Mouse (Mus musculus): ENCODE data around the gene Pih1d1. TPM values are rescaled to one million over a fixed set of nuclear protein-coding genes. Genes with fewer than 3 reads are reported as not detected.

Pih1d1 gene
- total RNA-seq (2012; rRNA removed), result 119 and 141 TPM in 2 replicates
- 100 to 1,000 TPM in 1 of 2 experiments, not detected in 1; 148 TPM for polyA plus RNA-seq (2012; ENCODE audit: insufficient read depth in 1 of 2, insufficient read length in 2 of 2, low read depth in 1 of 2, low replicate concordance in 2 of 2, missing spikeins in 1 of 2)

- Histone ChIP-seq H3K9me3 (replicated peaks; ENCODE audit: insufficient read depth, low read length) (no peaks in the 10 kb centered on the region), H3K27ac (ENCODE audit: control insufficient read depth, low read depth, low read length) (peak within 1 kb of the TSS; percentile 97), H3K4me3 (ENCODE audit: control insufficient read depth in 1 of 2, insufficient read depth in 1 of 2, low read depth in 2 of 2, low read length in 2 of 2) (peak within 1 kb of the TSS; percentile 84 to 85), H3K27me3 (ENCODE audit: control insufficient read depth in 1 of 2, insufficient read depth in 2 of 2, low read length in 2 of 2) (no peaks in the 10 kb centered on the region), H3K9ac (ENCODE audit: control insufficient read depth, low read depth, low read length, poor library complexity, severe bottlenecking) (peak within 1 kb of the TSS; percentile 99), H3K4me1 (ENCODE audit: control insufficient read depth in 1 of 2, insufficient read depth in 2 of 2, low read length in 2 of 2) (peaks cover 4 to 12% of the 10 kb centered on the region in 2 experiments; a peak in 3 of 4 replicates), H3K36me3 (ENCODE audit: control insufficient read depth in 1 of 2, insufficient read depth in 2 of 2, low read length in 2 of 2) (peaks cover 0 to 7% of the 10 kb centered on the region in 2 experiments; a peak in 2 of 4 replicates), H3K79me2 (ENCODE audit: control insufficient read depth, insufficient read depth, low read length, poor library complexity) (peaks cover 7% of the 10 kb centered on the region; the same call in 1 of the 2 replicates)
- peak; percentile 96 for DNase-seq (ENCODE audit: low read depth, low spot score)
- TF ChIP-seq MAZ (IDR thresholded peaks at IDR 0.05; ENCODE audit: low read depth, low read length) (peak; percentile 77; the same call in 1 of the 2 replicates), BHLHE40 (IDR thresholded peaks at IDR 0.05; ENCODE audit: borderline replicate concordance, low read depth, low read length) (no peak), GABPA (IDR thresholded peaks at IDR 0.05; ENCODE audit: low read depth, low read length) (no peak), ZMIZ1 (IDR thresholded peaks at IDR 0.05; ENCODE audit: low read depth, low read length) (peak; percentile 96), MAFK (IDR thresholded peaks at IDR 0.05; ENCODE audit: borderline replicate concordance, low read depth, low read length) (no peak), KAT2A (conservative IDR thresholded peaks at IDR 0.05; ENCODE audit: low read depth, low read length) (peak; percentile 65), ETS1 (IDR thresholded peaks at IDR 0.05; ENCODE audit: low read depth, low read length) (peak; percentile 44; the same call in 1 of the 2 replicates), ELF1 (IDR thresholded peaks at IDR 0.05; ENCODE audit: low read depth, low read length) (peak; percentile 81), ZC3H11A (IDR thresholded peaks at IDR 0.05; ENCODE audit: low read depth, low read length) (no peak), UBTF (IDR thresholded peaks at IDR 0.05; ENCODE audit: borderline replicate concordance, insufficient read depth, low read depth, low read length) (0 out of 2 replicates have a peak, but pooled peaks have one; percentile 17), RAD21 (IDR thresholded peaks at IDR 0.05; ENCODE audit: low read depth, low read length) (no peak), MAX (IDR thresholded peaks at IDR 0.05; ENCODE audit: low read length) (peak; percentile 89), E2F4 (IDR thresholded peaks at IDR 0.05; ENCODE audit: borderline replicate concordance, low read depth, low read length) (peak; percentile 76; the same call in 1 of the 2 replicates), USF1 (IDR thresholded peaks at IDR 0.05; ENCODE audit: low read depth, low read length) (peak; percentile 88), ZNF384 (IDR thresholded peaks at IDR 0.05; ENCODE audit: low read depth, low read length) (no peak), MYB (IDR thresholded peaks at IDR 0.05; ENCODE audit: low read depth, low read length) (peak; percentile 42; the same call in 1 of the 2 replicates), HCFC1 (IDR thresholded peaks at IDR 0.05; ENCODE audit: low read depth, low read length) (peak; percentile 81), MEF2A (IDR thresholded peaks at IDR 0.05; ENCODE audit: extremely low read depth, insufficient replicate concordance, low read depth, low read length, poor library complexity, severe bottlenecking) (no peak), TAL1 (IDR thresholded peaks at IDR 0.05; ENCODE audit: low read length) (no peak), POLR2A (IDR thresholded peaks at IDR 0.05; ENCODE audit: control insufficient read depth in 1 of 2, insufficient read depth in 1 of 2, low read depth in 1 of 2, low read length in 2 of 2, poor library complexity in 1 of 2) (peak; percentile 72 to 89), NRF1 (IDR thresholded peaks at IDR 0.05; ENCODE audit: insufficient read depth, low read depth, low read length, poor library complexity, severe bottlenecking) (peak; percentile 97), SMC3 (IDR thresholded peaks at IDR 0.05; ENCODE audit: low read depth, low read length) (no peak), CHD1 (IDR thresholded peaks at IDR 0.05; ENCODE audit: low read depth, low read length) (0 out of 2 replicates have a peak, but pooled peaks have one; percentile 56), POLR2AphosphoS5 (IDR thresholded peaks at IDR 0.05; ENCODE audit: borderline replicate concordance, low read depth, low read length) (no peak), GATA1 (IDR thresholded peaks at IDR 0.05; ENCODE audit: low read depth, low read length) (no peak), MYC (IDR thresholded peaks at IDR 0.05; ENCODE audit: low read depth, low read length) (peak; percentile 76), EP300 (IDR thresholded peaks at IDR 0.05; ENCODE audit: low read depth in 1 of 2, low read length in 2 of 2) (peak in 1 of 2 experiments; percentile 40; a peak in 1 of 4 replicates), TBP (IDR thresholded peaks at IDR 0.05; ENCODE audit: low read depth, low read length) (peak; percentile 70), CTCF (IDR thresholded peaks at IDR 0.05 in 2 of 3, conservative IDR thresholded peaks at IDR 0.05 in 1 of 3; ENCODE audit: control insufficient read depth in 1 of 3, insufficient read depth in 1 of 3, low read depth in 2 of 3, low read length in 3 of 3, poor library complexity in 1 of 3, severe bottlenecking in 1 of 3) (peak in 2 of 3 experiments; percentile 37 to 47; a peak in 4 of 6 replicates), ZKSCAN1 (IDR thresholded peaks at IDR 0.05; ENCODE audit: low read depth, low read length) (no peak), TCF12 (IDR thresholded peaks at IDR 0.05; ENCODE audit: low read depth, low read length) (peak; percentile 74), USF2 (IDR thresholded peaks at IDR 0.05; ENCODE audit: borderline replicate concordance in 1 of 2, insufficient read depth in 1 of 2, low read depth in 1 of 2, low read length in 2 of 2) (no peak), RCOR1 (IDR thresholded peaks at IDR 0.05; ENCODE audit: low read depth, low read length) (peak; percentile 51; the same call in 1 of the 2 replicates)
These were observed at the start of gene Pih1d1, which contains the start of gene Aldh16a1 for GRCm38 (mm10) chr7:45154096-45154992. Gene Pih1d1 (plus strand): TSS chr7:45154303. Gene Aldh16a1 (minus strand): TSS chr7:45154584.
